Mouse (Mus musculus) heart, adult 11 months (tissue): Measurements from ENCODE around the gene Ppp2r5d.

Experiments
- DNase-seq: peaks from one replicate; pipeline ENCODE4 v3.0.0; 2022

The Ppp2r5d gene

GRCm38 (mm10) chr17:46714756-46715481, 10.0 kb upstream of the Ppp2r5d start:
- peak; percentile 86 for DNase-seq

- no peak for DNase-seq
Measured at GRCm38 (mm10) chr17:46713849-46714248, 8.9 kb upstream of the Ppp2r5d start.

- no peak for DNase-seq
Measured at GRCm38 (mm10) chr17:46712442-46712841, 7.5 kb upstream of the Ppp2r5d start.

- peak; percentile 92 for DNase-seq
Measured at GRCm38 (mm10) chr17:46711612-46712271, 6.8 kb upstream of the Ppp2r5d start.

GRCm38 (mm10) chr17:46710959-46711597, 6.2 kb upstream of the Ppp2r5d start, which contains the start of gene Pex6:
TSS of gene Pex6 (plus strand) at chr17:46711463.
- peak; percentile 99 for DNase-seq

GRCm38 (mm10) chr17:46706375-46707089, 1.6 kb upstream of the Ppp2r5d start:
- peak; percentile 90 for DNase-seq

- DNase-seq = peak; percentile 93
Measured at GRCm38 (mm10) chr17:46703971-46704886, 682 bp downstream of the Ppp2r5d start.

GRCm38 (mm10) chr17:46702506-46702905, 2.4 kb downstream of the Ppp2r5d start:
- no peak for DNase-seq

GRCm38 (mm10) chr17:46702100-46702499, 2.8 kb downstream of the Ppp2r5d start:
- DNase-seq = peak; percentile 89

- DNase-seq = no peak
Measured at GRCm38 (mm10) chr17:46701489-46701888, 3.4 kb downstream of the Ppp2r5d start.

GRCm38 (mm10) chr17:46699912-46700311, 5.0 kb downstream of the Ppp2r5d start:
- DNase-seq = no peak

GRCm38 (mm10) chr17:46699245-46699644, 5.7 kb downstream of the Ppp2r5d start:
- DNase-seq = no peak

- DNase-seq = no peak
Measured at GRCm38 (mm10) chr17:46698515-46698914, 6.4 kb downstream of the Ppp2r5d start.

- no peak for DNase-seq
Measured at GRCm38 (mm10) chr17:46694517-46695063, 10.3 kb downstream of the Ppp2r5d start.

- DNase-seq = no peak
Measured at GRCm38 (mm10) chr17:46691390-46691789, 13.5 kb downstream of the Ppp2r5d start.

- no peak for DNase-seq
Measured at GRCm38 (mm10) chr17:46690665-46691064, 14.2 kb downstream of the Ppp2r5d start.

- no peak for DNase-seq
Measured at GRCm38 (mm10) chr17:46685913-46686312, 19.0 kb downstream of the Ppp2r5d start.

GRCm38 (mm10) chr17:46682654-46683389, 22.1 kb downstream of the Ppp2r5d start:
- peak; percentile 92 for DNase-seq

- DNase-seq = peak; percentile 96
Measured at GRCm38 (mm10) chr17:46681466-46682118, 23.3 kb downstream of the Ppp2r5d start.

- DNase-seq = peak; percentile 100
Measured at GRCm38 (mm10) chr17:46680760-46681373, 24.0 kb downstream of the Ppp2r5d start, which contains the start of gene Klhdc3. TSS of gene Klhdc3 (minus strand) at chr17:46680914.
